Mouse (Mus musculus) frontal cortex, postnatal 10 days (tissue): ENCODE data around the gene Tmem91.
"Not testable (repeated sequence)": the region's sequence is repeated elsewhere in the genome, so short reads cannot be mapped to it uniquely, and the experiment has no call there.

Experiments
- DNase-seq, 2 experiments: peaks; one replicate each; pipeline ENCODE4 v3.0.0; 2022; ENCODE audit warnings: low spot score in 2 of 2, mixed read lengths in 1 of 2

The Tmem91 gene

GRCm38 (mm10) chr7:25674719-25675300 lies at the start of gene Tmem91:
Gene Tmem91 (minus strand): TSS chr7:25675166.
- DNase-seq, result no peak

DNA sequence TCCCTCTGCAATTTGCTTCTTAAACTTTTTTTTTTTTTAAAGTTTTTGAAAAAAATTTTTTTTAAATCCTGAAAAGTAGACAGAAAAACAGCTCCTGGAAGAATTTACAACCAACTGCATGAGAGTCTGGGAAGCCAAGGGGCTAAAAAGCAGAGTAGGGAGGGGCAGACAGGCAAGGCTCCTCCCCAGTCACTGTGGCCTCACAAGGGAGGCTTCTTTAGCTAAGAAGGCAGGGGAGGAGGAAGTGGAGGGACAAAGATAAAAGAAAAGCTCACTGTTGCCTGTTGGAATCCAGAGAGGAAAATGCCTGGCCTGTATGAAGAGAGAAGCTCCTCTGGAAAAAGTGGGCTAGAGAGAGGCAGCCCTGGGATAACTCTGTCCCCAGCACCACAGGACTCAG lies 46.8 kb upstream of the Tmem91 start:
- DNase-seq, result not testable (repeated sequence)

DNA sequence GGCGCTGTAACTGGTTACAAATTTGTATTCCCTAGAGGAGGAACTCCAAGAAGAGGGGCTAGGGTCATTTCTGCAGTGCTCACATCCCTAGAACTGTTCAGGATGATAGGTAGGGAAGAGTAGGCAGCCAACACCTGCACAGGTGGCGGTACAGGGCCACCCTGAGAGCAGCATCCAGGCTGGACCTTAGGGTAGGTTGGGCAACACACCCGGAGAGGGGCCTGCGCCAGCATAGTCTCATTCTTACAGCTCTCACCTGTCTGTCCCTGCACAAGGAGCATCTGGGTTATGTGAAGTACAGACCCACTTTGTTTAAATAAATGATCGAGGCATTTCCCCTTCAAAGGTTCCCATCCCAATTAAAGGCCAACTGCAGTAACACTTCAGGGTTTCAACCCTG lies 45.8 kb upstream of the Tmem91 start:
- no peak for DNase-seq

- DNase-seq, result peak in 1 of 2 experiments; percentile 75
Measured at GRCm38 (mm10) chr7:25719761-25720610, 45.0 kb upstream of the Tmem91 start.

GRCm38 (mm10) chr7:25718788-25719417 lies 43.9 kb upstream of the Tmem91 start, which contains the start of gene Ccdc97:
Gene Ccdc97 (minus strand): TSS chr7:25719088.
- peak; percentile 89 to 92 for DNase-seq

GRCm38 (mm10) chr7:25717478-25717877 lies 42.5 kb upstream of the Tmem91 start:
- DNase-seq, result no peak

DNA sequence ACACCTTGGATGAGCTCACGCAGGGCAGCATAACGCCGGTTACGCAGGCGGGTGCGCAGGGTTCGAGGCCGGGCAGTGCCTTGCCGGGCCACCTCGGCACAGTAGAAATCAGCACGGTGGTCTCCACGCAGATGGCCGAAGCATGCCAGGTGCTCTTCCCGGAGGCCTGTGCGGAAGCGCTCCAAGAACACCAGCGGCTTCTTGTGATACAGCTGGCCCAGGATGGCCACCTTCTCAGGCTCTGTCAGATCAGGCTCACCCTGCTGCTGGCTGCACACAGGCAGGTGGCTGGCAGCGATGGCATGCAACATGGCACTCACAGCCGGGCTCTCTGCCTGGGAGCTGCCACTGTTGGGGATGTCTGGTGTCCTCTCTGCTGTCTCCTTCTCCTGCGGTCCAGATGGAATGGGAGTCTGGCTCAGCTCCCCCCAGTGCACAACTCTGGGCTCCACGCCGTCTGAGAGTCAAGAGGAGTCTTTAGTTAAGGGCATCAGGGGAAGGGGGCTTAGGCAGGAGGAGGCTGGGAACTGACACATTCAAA lies 40.8 kb upstream of the Tmem91 start:
- no peak for DNase-seq

DNA sequence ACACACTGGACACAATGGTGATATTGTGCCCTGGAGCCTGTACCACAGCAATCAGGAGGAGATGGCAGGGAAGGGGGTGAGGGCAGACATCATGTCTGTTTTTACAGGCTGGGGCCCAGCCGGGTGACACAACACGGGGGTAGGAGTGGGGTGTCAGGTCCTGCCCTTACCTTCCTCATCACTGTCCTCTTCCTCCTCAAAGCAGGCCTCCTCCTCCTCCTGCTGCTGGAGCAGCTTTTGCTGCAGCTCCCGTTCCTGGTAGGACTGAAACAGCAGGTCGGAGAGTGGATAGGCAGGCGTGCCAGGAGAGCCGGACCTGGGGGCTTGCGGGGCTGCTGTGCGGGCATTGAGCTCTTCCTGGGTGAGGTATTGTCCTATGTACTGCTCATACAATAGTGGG lies 39.6 kb upstream of the Tmem91 start:
- no peak for DNase-seq

GRCm38 (mm10) chr7:25712801-25713200 lies 37.8 kb upstream of the Tmem91 start:
- DNase-seq, result no peak

DNA sequence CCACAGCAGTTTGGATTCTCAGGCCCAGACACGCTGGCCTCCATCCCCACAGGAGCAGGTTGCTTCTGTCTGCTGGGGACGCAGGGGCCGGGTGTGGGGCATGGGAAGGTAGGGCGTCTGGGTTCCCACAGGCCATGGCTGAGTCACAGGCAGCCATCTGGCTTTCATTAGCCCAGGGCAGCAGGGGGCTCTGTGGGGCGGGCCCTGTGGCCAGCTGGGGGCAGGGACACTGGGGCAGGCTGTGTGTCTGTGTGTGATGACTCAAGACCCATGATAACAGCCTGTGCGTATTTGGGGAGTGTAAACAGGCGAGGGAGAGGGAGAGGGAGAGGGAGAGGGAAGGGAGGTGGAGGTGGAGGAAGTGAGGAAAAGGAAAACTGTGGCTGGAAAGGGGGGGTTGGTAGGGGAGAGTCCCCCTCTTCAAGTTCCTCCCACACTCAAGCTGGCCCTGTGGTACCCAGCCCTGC lies 36.8 kb upstream of the Tmem91 start:
- DNase-seq, result no peak

DNA sequence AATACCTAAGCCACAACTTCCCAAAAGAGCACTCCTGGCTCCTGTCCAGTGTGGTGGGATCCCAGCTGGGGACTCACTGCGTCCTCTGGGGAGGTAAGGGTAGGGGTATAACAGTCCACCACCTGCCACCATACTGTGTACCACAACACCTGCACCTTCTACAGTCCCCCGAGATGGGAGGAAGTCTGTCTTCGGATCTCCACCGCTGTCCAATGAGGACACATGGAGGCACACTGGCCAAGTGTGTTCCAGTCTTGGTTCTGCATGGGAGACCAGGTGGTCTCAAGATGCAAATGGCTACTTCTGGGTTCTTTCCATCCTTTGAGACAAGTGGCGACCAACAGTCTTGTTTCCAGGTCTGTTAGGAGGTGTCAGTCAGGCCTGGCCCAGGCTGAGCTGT lies 36.2 kb upstream of the Tmem91 start:
- no peak for DNase-seq

GRCm38 (mm10) chr7:25710519-25711130 lies 35.7 kb upstream of the Tmem91 start:
- DNase-seq, result no peak

GRCm38 (mm10) chr7:25709961-25710360 lies 35.0 kb upstream of the Tmem91 start:
- no peak for DNase-seq

- DNase-seq, result no peak
Measured at GRCm38 (mm10) chr7:25707581-25708292, 32.8 kb upstream of the Tmem91 start.

GRCm38 (mm10) chr7:25706578-25707170 lies 31.7 kb upstream of the Tmem91 start:
- no peak for DNase-seq

DNA sequence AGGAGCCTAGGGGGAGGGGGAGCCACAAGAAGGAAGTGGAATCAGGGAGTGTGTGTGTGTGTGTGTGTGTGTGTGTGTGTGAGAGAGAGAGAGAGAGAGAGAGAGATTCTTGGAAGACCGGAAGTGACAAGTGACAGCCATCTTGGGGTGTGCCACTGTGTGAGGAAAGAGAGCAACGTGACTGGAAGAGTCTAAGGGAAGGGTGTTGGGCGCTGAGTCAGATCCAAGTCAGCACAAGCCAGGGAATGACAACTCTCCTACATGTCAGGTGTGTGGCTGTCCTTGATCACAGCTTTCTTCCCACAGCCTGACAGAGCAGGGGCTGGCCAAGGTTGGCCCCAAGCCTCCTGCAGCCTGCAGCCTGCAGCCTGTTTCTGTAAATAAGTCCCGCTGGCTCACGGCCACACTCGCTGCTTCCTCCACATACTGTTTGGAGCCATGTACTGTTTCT lies 30.9 kb upstream of the Tmem91 start:
- DNase-seq, result peak in 1 of 2 experiments; percentile 39

DNA sequence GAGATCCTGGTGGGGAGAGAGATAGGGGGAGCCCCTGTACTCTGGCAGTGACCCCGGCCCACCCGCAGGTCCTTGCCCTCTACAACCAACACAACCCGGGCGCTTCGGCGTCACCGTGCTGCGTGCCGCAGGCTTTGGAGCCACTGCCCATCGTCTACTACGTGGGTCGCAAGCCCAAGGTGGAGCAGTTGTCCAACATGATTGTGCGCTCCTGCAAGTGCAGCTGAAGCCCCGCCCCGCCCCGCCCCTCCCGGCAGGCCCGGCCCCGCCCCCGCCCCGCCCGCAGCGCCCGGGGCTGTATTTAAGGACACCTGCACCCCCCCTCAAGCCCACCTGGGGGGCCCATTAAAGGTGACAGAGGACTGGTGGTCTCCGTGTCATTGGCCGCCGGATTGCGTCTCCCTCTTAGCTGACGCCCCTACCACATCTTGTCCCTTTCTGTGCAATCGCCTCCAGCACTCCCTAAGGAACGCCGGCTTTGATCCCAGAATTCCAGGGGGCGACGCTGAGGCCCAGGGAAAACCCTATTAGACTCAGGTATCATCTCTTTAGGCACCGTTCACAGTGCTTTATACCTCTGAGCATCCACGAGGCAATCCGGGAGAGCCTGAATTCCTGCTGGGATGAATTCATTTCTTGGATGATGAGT lies 29.9 kb upstream of the Tmem91 start:
- no peak for DNase-seq

DNA sequence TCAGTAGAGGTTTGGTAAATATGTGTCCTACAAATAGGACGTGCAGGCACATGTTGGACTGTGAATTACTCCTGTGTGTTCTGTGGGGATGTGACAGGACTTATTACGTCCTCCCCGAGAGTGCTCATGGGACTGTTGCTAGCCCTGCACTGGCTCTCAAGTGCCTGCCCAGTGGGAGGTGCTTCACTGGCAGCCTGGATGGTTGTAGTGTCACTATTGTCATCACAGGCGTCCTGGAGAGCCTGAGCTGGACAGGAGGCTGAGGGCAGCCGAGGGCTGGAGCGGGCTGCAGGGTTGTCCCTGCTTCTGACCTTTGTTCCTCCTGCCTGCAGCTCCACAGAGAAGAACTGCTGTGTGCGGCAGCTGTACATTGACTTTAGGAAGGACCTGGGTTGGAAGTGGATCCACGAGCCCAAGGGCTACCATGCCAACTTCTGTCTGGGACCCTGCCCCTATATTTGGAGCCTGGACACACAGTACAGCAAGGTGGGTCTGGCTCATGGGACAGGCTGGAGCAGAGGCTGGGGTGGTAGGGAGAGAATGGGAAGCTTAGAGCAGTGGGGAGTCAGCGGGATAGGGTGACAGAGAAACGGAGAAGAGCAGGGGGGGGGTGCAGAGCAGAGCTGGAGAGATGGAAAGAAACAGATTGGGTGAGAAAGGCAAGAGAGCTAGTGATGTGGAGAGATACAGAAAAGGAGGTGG lies 29.0 kb upstream of the Tmem91 start:
- no peak for DNase-seq

- no peak for DNase-seq
Measured at GRCm38 (mm10) chr7:25702350-25702749, 27.4 kb upstream of the Tmem91 start.

DNA sequence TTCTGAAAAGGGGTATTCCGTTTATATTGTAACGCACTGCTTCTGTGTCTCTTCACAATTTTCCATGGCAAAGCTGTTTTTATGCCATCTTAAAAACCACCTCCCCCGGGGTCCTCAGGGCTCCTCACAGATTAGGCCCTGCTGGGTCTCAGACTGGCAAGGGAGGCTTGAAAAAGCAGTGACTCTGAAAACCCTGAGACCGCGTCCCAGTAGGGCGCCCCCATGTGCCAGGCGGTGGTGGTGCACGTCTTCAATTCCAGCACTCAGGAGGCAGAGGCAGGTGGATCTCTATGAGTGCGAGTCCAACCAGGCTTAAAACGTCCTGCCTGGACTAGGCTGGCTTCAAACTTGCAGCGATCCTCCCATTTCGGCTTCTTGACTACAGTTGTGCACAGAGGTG lies 25.8 kb upstream of the Tmem91 start:
- DNase-seq, result no peak
